Mouse (Mus musculus) right cerebral cortex, adult 18-20 months (tissue): Measurements from ENCODE around the gene Uqcc2.
A peak's percentile ranks its signal among the peaks of the same experiment; 100 is the strongest.

Experiments used
- DNase-seq: peaks from one replicate; pipeline ENCODE4 v3.0.0; 2022; ENCODE audit warnings: mixed read lengths

Uqcc2 gene

DNA sequence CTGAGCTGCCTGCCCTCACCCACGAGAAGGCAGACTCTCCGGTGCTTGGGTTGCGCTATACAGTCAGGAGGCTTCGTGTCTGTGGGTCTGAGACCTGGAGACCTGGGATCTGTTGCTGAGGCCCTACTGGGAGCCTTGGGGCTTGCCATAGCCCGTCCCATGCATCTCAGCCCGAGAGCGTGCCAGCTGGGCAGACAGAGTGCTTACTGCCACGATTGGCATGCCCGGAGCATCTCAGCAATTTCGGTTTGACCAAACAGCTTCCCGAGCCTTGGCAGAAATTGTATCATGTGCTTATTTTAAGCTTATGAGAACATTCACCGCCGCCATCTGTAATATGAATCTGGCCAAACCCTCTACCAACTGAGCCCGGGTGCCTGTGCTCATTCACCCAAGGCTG lies 20.5 kb upstream of the Uqcc2 start:
- DNase-seq = no peak

DNA sequence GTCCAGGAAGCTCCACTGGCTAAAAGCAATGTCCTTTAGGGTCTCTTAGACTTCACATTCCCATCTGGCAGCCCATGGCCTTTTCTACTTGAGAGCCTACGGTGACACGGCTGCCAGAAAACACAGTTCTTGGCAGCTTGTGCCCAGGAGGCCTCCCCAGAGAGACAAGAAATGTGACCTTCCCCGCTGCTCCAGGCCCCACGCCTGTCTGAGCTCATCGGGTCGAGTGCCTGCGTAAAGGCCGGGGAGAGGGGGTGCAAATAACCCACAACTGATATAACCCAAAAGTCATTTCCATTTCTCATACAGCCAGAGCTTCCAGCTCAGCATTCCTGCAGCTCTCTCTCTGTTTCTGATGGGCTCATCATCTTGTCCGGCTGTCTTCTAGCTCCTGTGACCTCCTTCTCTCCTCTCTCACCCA lies 20.1 kb upstream of the Uqcc2 start:
- no peak for DNase-seq

DNA sequence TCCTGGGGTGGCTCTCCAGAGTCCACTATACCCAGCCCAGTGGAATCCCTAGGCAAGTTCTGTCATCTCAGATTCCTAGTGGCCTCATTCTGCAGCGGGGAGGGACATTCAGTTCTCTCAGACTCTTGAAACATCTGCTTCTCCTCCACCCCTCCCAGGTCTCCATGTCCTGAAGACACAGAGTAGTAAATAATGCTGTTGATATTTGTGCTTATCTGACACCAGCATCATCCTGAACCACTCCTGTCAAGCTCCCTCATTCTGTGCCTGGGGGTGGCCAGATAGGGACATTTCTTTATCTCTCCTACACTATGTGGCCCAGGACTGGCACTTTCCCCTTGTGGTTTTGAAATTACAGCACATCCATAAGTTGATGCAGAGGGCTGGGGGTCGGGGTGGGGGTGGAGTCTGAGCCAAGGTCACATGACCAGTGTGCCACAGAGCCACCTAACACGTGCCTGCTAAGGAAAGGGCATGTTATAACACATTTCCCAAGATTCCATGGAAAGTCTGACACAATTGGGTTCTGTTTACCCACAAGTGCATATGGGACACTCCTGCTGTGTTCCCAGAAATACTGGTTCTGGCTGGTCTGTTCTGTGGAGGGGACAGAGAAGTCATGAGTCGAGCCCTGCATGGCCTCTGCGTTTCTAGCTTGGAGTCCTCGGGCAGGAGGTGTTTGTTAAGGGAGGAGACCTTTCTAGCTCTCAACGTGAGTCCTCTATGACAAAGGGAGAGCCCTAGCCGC lies 19.4 kb upstream of the Uqcc2 start:
- no peak for DNase-seq

DNA sequence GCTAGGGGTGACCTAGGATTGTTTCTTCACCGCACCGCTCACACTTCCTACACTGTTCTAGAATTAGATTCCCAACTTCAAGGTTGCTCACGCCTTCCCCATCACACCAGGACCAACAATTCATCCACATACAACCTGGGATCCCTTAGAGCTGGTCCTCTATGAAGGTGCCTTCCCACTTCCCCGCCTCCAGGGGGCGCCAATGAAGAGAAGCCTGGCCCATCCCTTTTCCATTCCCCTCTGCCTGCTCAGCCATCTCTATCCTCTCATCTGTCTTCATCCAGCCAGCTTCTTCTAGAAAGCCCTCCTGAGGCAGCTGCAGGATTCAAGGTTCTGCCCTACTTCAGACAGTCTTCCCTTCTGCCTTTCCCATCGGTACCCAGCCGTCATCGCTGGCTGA lies 17.7 kb upstream of the Uqcc2 start:
- DNase-seq = no peak

DNA sequence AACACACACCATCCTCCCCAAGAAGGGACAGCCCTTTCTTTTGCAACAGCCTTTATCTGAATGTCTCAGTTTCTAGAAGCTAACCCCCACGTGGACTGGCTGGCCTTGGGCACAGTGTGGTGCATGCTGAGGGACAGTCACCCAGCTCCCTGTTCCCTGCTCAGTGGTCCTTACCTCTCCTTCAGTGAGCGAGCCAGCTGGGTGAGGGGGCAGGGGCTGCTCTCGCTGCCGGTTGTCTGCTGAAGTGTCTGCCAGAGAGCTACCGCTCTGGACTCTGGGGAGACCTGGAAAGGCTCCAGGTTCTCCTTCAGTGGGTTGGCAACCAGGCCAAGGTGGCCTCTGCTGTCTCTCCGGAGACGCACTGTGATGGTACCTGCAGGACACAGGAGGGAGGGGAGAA lies 17.2 kb upstream of the Uqcc2 start:
- DNase-seq = no peak

DNA sequence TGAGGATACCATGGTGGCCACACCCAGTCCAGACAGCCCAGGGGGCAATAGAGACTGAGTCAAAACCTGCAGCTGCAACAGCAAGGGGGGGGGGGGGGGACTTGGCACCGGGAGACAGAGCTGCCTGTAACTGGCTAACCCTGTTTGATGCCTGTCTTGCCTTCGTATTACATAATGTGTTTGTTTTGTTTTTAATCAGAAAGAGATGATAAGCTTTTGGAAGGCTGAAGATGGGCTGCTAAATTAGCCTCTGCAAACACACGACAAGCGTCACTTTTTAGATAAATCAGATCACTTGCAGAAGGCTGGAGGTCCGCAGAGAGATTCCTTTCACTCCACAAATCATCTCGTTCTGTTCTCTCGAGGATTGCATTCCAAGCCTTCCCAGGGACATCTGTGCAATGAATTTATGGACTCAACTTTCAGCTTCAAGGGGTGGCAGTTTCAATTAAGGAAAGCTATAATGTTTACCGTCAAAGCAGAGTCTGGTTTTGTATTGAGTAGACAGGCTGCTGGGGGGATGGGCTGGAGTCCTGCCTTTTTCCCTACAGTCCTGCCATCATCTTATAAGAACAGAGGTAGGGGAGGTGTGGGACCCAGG lies 12.7 kb upstream of the Uqcc2 start:
- no peak for DNase-seq

DNA sequence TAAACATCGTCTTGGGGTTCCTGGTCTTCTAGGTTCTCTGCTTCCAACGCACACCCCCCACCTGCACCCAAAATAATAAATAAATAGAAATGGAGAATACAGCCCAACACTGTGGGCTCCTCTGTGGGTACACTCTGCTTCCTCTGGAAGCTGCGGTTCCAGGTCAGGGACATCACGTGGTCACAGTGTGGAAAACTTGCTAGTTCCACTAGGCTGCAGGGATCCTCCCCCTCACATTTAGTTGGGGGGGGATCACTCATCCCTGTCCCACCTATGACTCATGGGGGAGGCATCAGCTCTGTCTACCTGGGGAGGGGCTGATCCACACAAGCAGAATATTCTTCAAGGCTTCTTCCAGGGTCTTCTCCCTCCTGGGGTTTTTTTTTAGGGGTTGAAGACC lies 10.4 kb upstream of the Uqcc2 start:
- no peak for DNase-seq

DNA sequence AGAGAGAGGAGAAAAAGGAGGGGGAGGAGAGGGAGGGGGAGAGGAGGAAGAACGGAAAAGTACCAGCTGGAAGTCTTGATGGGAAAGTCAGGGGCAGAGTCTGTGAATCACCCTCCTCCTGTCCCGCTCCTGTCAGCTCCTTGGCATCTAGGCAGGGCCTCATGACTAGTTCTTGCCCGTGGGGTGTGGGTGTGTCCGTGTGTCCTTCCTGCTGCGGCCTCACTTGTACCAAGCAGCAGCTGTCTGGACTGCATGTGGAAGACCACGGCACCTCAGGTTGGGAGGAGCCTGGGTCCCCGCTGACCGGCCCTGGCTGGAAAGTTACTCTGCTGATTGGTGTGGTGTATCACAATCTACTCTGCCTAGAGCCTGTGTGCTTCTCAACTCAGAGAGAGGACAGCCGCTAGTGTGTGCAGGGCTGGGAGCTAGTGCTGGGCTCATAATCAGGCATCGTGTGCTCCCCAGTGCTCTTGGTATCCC lies 8.3 kb upstream of the Uqcc2 start:
- peak; percentile 66 for DNase-seq

DNA sequence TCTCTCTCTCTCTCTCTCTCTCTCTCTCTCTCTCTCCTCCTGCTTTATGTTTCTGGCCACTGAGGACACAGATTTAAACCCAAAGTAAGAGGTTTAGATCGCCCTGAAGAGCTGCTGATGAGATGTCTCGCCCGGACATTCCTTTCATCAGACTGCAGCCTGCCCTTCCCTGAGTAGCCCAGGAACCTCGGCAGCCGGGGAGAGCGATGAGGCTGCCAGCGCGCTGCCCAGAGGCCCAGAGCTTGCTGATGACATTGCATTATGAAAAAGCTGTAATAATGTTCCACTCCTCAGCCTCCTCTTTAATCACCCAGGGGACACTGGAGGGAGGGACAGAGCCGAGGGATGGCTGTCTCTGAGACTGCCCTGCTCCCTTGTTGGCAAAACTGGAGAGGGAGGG lies 6.5 kb upstream of the Uqcc2 start:
- no peak for DNase-seq

DNA sequence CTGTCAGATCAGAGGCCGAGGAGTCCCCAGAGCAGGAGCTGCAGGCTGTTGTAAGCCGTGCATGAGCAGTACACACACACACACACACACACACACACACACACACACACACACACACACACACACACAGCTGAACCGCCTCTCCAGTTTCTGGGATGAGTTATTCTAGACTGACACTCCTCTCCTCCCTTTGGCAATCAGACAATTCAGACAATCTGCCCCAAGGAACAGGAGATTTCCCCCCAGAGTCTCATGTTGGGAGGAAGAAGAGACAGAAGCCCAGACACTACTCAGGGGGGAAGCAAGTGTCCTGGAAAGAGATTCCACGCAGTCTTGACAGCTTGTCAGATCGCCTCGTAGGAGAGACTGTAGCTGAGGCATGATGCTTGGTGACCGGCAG lies 5.6 kb upstream of the Uqcc2 start:
- no peak for DNase-seq

DNA sequence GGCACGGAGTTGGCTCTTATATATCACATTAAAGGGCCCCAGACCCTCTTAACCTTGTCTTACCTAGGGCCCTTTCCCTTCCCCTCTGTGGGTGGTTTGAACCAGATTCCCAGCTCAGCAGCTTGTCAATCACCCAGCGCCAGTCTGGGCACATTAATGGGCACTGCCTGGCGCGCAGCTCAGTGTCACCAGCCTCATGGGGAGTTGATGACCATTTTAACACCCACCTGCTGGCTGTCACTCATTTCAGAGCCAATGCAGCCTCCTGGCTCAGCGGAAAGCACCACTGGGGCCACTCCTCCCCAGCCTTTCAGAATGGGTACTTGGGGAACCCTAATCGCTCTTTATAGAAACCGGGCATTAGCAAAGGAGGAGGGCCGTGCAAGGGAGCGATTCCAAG lies 4.7 kb upstream of the Uqcc2 start:
- no peak for DNase-seq

DNA sequence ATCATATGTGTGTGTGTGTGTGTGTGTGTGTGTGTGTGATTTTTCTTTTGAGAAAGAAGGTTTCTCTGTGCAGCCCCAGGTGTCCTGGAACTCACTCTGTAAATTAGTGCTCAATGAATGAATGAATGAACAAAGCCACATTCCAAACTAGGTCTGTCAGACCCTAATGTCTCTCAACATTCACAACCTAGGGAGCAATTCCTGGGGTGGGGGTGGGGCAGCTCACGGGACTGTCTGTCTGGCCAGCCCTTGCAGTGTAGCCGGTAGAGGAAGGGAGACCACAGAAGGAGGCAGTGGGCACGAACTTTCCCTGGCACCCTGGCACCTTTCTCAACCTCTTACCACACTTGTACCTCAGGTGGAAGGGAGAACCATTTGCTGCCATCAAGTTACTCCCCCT lies 999 bp upstream of the Uqcc2 start:
- no peak for DNase-seq

DNA sequence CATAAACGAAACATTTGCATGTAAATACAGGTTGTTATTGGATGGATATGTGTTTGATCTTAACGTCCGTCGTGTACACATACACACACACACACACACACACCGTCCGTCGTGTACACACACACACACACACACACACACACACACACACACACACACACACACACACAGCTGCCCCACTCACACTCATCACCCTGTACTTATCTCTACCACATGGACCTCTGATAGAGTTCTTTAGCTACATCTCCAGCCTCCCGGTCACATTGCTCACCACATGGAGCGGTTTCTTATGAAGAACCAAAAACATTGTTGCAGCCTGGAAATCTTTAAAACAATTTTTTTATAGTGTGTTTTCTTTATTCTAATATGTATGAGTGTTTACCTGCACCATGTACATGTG lies 471 bp upstream of the Uqcc2 start:
- no peak for DNase-seq

DNA sequence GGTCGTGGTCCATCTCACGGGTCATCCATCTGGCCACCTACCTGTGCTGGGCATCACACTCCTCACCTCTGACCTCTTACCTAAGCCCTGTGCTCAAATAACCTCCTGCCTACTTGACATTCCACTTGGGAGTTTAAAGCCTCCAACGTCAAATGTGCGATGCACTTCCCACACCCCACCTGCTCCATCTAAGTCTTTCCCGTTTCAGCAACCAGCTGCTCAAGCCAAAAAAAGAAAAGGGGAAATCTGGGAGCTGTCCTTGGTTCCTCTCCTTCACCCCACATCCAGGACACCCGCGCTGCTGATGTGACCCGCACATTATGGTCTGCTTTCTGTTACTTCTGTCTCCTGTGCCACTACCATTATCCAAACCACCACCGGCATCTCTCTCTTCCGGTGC lies 1.5 kb downstream of the Uqcc2 start:
- DNase-seq = peak; percentile 61

DNA sequence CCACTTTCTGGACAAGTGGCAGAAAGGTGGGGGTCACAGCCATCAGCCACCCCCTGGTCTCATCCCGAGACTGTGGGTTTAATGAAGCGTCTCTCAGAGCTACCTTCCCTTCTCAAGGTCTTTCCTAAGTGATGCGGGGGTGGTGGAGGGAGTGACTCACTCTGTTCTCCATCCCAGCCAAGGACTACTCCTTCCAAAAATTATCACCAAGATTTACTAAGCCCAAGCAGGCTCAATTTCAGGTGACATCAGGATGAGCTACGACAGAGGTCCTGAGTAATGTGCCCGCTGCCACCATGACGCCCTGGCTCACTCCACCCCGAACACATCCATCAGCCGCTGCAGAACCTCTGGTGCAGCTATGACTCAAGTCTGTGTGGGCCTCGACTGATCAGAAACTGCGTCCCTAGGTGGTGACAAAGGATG lies 2.5 kb downstream of the Uqcc2 start:
- DNase-seq = peak; percentile 71

DNA sequence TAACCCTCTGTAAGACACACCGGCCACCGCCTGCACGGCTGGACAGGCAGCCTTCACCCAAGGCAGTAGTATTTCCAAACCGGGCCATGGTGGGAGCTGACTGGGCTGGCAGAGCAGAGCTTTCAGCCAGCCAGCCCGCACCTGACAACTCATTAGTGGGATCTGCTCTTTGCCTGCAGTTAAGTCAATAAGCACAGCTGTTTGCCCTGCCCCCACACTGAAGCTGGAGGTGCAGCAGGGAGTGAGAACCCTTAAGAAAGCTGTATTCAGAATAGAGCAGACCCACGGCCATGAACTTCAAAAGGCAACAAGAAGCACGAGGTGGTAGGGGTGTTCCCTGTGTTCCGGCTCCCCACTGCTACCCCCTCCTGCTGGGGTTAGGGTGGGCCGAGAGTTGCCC lies 3.5 kb downstream of the Uqcc2 start:
- DNase-seq = no peak

DNA sequence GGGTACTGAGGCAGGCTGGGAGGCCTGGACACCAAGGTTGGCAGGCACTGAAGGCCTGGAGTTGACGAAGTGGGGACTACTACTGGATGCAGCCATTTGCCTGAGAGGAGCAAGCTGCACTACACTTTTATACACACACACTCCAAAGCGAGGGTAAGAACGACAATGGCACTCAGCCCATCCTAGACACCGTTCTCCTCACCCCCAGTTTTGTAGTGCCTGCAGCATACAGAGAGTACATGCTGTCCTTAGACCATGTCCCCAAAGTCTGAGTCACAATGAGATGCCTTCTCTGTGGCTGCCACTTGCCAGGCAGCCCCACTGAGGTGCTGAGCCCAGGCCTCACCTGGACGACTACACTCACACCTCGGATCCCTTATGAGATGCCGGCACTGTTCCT lies 3.9 kb downstream of the Uqcc2 start:
- DNase-seq = peak; percentile 38

DNA sequence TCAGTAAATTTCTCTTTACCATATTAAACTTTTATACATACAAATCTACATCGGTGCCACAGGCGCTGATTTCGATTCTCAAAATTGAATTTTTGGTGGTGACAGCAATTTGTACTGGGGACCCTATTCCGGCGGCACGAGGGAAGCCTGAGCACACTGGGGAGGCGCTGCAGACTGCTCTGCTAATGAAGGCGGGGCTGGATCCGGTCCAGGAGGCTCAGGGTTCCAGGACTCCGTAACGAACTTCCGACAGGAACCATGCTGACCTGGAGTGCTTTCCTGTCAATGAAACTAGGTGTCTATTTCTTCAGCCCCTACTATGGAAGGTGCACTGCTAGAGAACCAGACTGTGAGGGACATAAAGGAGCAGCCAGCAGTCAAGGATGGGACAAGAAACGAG lies 4.4 kb downstream of the Uqcc2 start:
- DNase-seq = no peak

DNA sequence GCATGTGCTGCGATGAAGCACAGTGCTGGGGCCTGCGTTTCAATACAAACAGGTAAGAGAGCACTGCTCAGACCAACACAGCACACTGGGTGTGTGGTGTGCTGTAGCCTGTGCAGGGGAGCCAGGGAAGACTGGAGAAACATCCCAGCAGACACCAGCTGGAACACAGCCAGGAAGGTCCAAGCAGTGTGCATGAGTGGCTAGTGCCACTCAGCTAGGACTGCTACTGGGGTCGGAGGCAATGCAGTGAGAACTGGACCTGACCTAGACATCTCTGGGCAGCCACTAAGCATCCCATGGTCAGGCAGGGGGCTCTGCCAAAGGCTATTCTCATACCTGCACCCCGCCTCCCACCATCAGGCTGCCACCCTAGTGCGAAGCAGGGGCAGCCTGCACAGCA lies 5.5 kb downstream of the Uqcc2 start:
- no peak for DNase-seq

DNA sequence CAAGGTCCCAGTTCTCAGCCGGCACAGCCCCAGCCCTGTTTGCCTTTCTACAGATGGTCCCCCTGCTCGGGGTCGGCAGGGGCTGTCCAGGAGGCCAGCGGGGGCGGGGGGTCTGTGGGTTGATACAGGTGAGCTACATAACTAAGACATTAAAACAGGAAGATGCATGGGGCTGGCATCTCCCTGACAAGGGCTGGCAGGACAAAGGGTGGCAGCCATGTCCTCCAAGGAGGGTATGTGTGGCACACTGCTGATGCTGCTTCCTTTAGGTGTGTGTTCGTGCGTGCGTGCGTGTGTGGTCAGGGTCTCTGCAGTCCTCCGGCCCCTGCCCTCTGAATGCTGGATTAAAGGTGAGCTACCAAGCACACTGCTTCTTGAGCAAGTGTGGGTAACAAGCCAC lies 6.7 kb downstream of the Uqcc2 start:
- no peak for DNase-seq

DNA sequence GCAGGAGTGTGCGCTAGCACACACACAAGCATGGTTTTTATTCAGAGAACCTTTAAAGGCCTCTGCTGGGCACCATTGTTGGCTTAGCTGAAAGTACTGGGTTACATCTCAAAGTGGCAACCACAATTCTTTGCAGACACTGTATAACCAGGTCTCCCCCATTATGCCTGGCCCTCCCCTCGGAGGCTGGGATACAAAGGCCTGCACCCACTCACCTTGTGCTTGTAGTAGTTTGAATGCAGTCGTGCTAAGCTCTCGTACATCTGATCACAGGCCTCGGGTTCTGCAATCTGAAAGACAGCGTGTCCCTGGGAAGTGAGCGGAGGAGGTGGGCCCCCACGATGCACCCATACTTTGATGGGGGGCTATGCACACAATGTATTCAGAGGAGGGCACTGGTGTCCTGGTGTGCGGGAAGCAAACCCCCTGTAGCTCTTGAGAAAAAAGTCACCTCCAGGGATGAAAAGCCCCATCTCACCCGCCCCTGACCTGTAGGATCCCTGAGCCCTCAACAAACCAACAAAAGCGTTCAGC lies 8.0 kb downstream of the Uqcc2 start:
- no peak for DNase-seq

DNA sequence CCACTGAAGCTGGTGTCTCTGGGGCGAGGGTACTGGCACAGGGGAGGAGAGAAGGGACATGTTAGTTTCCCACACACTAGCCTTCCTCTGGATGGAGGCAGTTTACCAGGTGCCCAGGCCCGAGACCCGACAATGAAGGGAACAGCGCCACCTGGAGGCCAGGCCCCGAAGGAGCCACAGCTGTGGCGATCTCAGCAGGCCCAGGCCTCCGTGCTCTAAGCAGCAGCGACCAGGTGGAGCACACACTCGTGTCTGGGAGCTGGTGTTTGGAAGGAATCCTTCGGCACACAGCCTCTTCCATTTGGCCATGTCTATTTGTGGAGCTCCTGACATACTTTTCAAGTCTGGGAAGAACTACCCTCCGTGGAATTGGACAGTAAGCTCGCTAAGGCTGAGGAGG lies 8.5 kb downstream of the Uqcc2 start:
- peak; percentile 75 for DNase-seq

DNA sequence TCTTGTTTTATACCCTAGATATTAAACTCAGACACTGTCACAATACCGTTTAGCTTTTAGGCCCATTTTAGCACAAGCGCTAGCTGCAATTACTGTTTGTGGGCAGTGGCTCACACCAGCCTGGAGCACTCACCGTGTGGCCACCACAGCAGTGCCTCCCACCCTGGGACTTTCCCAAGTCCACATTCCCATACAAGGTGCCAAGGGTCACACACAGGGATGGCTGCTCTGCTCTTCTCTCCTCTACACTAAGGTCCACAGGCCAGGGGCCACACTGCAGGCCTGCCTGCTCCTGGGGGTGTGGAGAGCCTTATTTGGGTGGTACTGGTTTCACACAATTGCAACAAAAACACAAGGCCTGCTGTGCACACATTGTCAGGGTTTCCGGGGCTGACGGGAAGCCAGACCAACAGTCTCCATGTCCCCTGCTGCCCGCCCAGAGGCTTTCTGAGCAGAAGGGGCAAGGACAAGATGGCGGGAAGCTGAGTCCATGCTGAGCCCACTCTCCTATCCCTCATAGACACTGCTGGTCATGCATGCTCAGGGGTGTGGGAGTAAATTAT lies 9.8 kb downstream of the Uqcc2 start:
- no peak for DNase-seq

DNA sequence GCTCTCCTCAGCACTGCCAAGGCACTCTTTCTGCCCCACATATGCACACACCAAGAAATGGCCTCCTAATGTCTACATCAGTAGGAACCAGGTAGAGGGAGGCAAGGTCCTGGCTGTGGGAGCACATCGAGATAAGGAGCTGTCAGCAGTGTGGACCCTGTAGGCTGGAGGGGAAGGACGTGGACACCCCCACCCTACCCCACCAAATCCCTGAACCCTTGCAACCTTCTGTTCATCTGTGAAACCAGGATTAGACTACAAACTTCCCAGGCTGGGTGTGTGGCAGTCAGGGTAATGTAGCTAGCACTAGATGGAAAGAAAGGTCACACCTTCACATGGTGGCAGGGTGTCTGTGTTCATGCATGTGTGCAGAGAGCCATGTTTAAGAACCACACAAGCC lies 10.6 kb downstream of the Uqcc2 start:
- DNase-seq = no peak
